Mouse (Mus musculus) Patski (cell line): ENCODE data around the gene Fshb. TPM values are rescaled to one million over a fixed set of nuclear protein-coding genes. Genes with fewer than 3 reads are reported as not detected.
A peak's percentile ranks its signal among the peaks of the same experiment; 100 is the strongest.

ENCODE experiments used
- ATAC-seq: fragments of 100-300 bp; one replicate; pipeline ENCODE4 v1.8.0; 2021
- CTCF ChIA-PET: fragments of 350-600 bp; sonication (Branson Sonifier 250); formaldehyde crosslinking; loops from one replicate; lab custom pipeline; 2022; ENCODE audit warnings: inconsistent platforms; lab: Charles Lee
- POLR2A ChIA-PET: fragments of 350-600 bp; sonication (Branson Sonifier 250); formaldehyde crosslinking; loops from one replicate; lab custom pipeline; 2022; ENCODE audit warnings: antibody characterized with exemption, inconsistent platforms; lab: Charles Lee
- DNase-seq: peaks from one replicate; pipeline ENCODE4 v3.0.0-alpha.2; 2011; ENCODE audit warnings: low read depth, low spot score
- H3K27me3 ChIP-seq: fragments of 371-371 bp; one replicate; pipeline ENCODE4 v1.5.1; 2021
- CTCF ChIP-seq: fragments of 100-300 bp; IDR thresholded peaks from one replicate; pipeline ENCODE4 v1.5.1; 2021
- in situ Hi-C: fragments of 300-500 bp; cut with MboI; formaldehyde crosslinking; loops from 3 replicates; pipeline ENCODE4 v1.11.1; 2018; ENCODE audit warnings: low pct_unique_long_range_greater_than_20kb, mixed read lengths
- polyA plus RNA-seq: library from polyadenylated mRNA; unstranded; gene quantifications from one replicate; pipeline ENCODE4 v1.2.3, GENCODE M21; 2021

Gene Fshb
- not detected for polyA plus RNA-seq

- in situ Hi-C loops: no loop called here
- POLR2A ChIA-PET: no interaction called here
- peaks cover 3% of the 10 kb centered on the region for H3K27me3 ChIP-seq
- ATAC-seq: no peak
- TF ChIP-seq CTCF: no peak
- no peak for DNase-seq
- CTCF ChIA-PET: no interaction called here
These were observed at the start of gene Fshb for GRCm38 (mm10) chr2:107059556-107059955. TSS of gene Fshb (minus strand) at chr2:107059656.

GRCm38 (mm10) chr2:107084256-107084655 is 24.8 kb upstream of the Fshb start:
- ChIA-PET POLR2A (no interaction called here), CTCF (no interaction called here)
- H3K27me3 ChIP-seq: no peaks in the 10 kb centered on the region
- DNase-seq (no peak), ATAC-seq (no peak)
- no peak for TF ChIP-seq CTCF
- in situ Hi-C loops: loop anchor here (25.0 kb wide), 1 partner anchor 803 kb away; no protein-coding TSS in a partner anchor

- CTCF ChIA-PET: no interaction called here
- ATAC-seq: no peak
These were observed 23.8 kb upstream of the Fshb start for GRCm38 (mm10) chr2:107083071-107083885.

GRCm38 (mm10) chr2:107063260-107063659 is 3.8 kb upstream of the Fshb start:
- in situ Hi-C loops: no loop called here
- DNase-seq (no peak), ATAC-seq (no peak)
- no peaks in the 10 kb centered on the region for H3K27me3 ChIP-seq
- ChIA-PET CTCF (no interaction called here), POLR2A (no interaction called here)
- TF ChIP-seq CTCF: no peak

More at GRCm38 (mm10) chr2:107083071-107083885, 23.8 kb upstream of the Fshb start:
- POLR2A ChIA-PET: no interaction called here
- no peaks in the 10 kb centered on the region for H3K27me3 ChIP-seq
- no peak for DNase-seq
- peak; percentile 62 for TF ChIP-seq CTCF
- in situ Hi-C loops: loop anchor here (25.0 kb wide), 1 partner anchor 804 kb away; no protein-coding TSS in a partner anchor

- ChIA-PET CTCF (no interaction called here), POLR2A (no interaction called here)
- in situ Hi-C loops: no loop called here
- DNase-seq (no peak), ATAC-seq (no peak)
- no peaks in the 10 kb centered on the region for H3K27me3 ChIP-seq
- no peak for TF ChIP-seq CTCF
These were observed 13.5 kb downstream of the Fshb start for GRCm38 (mm10) chr2:107045955-107046354.

- no peak for TF ChIP-seq CTCF
- ChIA-PET CTCF (interaction anchor here (1.5 kb wide), 1 partner anchor 9 kb away, joined by 3 read pairs; no protein-coding TSS in a partner anchor), POLR2A (no interaction called here)
- in situ Hi-C loops: no loop called here
- ATAC-seq (no peak), DNase-seq (no peak)
- no peaks in the 10 kb centered on the region for H3K27me3 ChIP-seq
These were observed 18.6 kb downstream of the Fshb start for GRCm38 (mm10) chr2:107040816-107041215.

GRCm38 (mm10) chr2:107035980-107036379 is 23.5 kb downstream of the Fshb start:
- H3K27me3 ChIP-seq: no peaks in the 10 kb centered on the region
- ATAC-seq (no peak), DNase-seq (no peak)
- CTCF ChIA-PET: no interaction called here
- POLR2A ChIA-PET: no interaction called here
- no peak for TF ChIP-seq CTCF
- in situ Hi-C loops: no loop called here

GRCm38 (mm10) chr2:107024694-107025093 is 34.8 kb downstream of the Fshb start:
- DNase-seq (no peak), ATAC-seq (no peak)
- ChIA-PET POLR2A (no interaction called here), CTCF (interaction anchor here (1.6 kb wide), 1 partner anchor 13 kb away, joined by 4 read pairs; no protein-coding TSS in a partner anchor)
- peaks cover 9% of the 10 kb centered on the region for H3K27me3 ChIP-seq
- TF ChIP-seq CTCF: no peak
- in situ Hi-C loops: no loop called here

- DNase-seq (no peak), ATAC-seq (no peak)
- no peak for TF ChIP-seq CTCF
- in situ Hi-C loops: no loop called here
- ChIA-PET CTCF (no interaction called here), POLR2A (no interaction called here)
- H3K27me3 ChIP-seq: peaks cover 15% of the 10 kb centered on the region
These were observed 36.7 kb downstream of the Fshb start for GRCm38 (mm10) chr2:107022713-107023112.

- peaks cover 22% of the 10 kb centered on the region for H3K27me3 ChIP-seq
- in situ Hi-C loops: no loop called here
- no peak for DNase-seq
- no peak for ATAC-seq
- CTCF ChIA-PET: no interaction called here
- no peak for TF ChIP-seq CTCF
- POLR2A ChIA-PET: no interaction called here
These were observed 40.1 kb downstream of the Fshb start for GRCm38 (mm10) chr2:107019331-107019730.

GRCm38 (mm10) chr2:107013161-107013560 is 46.3 kb downstream of the Fshb start:
- no peak for DNase-seq
- no peak for ATAC-seq
- ChIA-PET POLR2A (no interaction called here), CTCF (interaction anchor here (1.4 kb wide), 1 partner anchor 10 kb away, joined by 5 read pairs; no protein-coding TSS in a partner anchor)
- in situ Hi-C loops: no loop called here
- no peak for TF ChIP-seq CTCF
- H3K27me3 ChIP-seq: peaks cover 9% of the 10 kb centered on the region
